Mouse (Mus musculus) myocyte (in vitro differentiated cells): ENCODE measurements around the gene Rsl24d1. TPM values are rescaled to one million over a fixed set of nuclear protein-coding genes. Genes with fewer than 3 reads are reported as not detected.

Experiments
- H3K27me3 ChIP-seq: one replicate; pipeline ENCODE4 v1.6.1; 2011; ENCODE audit not compliant: control insufficient read depth, insufficient read depth, insufficient read length
- H3K36me3 ChIP-seq: one replicate; pipeline ENCODE4 v1.6.1; 2011; ENCODE audit not compliant: control insufficient read depth, insufficient read depth
- H3K4me2 ChIP-seq: one replicate; pipeline ENCODE4 v1.6.1; 2011; ENCODE audit warnings: low read depth, control low read depth
- H3K4me3 ChIP-seq: one replicate; pipeline ENCODE4 v1.5.1; 2011; ENCODE audit warnings: mild to moderate bottlenecking, control low read depth, moderate library complexity
- H3K79me2 ChIP-seq: one replicate; pipeline ENCODE4 v1.6.1; 2011; ENCODE audit not compliant: control insufficient read depth, insufficient read depth
- H3ac ChIP-seq: one replicate; pipeline ENCODE4 v1.6.1; 2011; ENCODE audit not compliant: control insufficient read depth, insufficient read length
- CEBPB ChIP-seq: IDR thresholded peaks from 2 replicates; pipeline ENCODE4 v1.6.1; 2011; ENCODE audit warnings: mild to moderate bottlenecking, moderate library complexity; ENCODE audit not compliant: poor library complexity, insufficient read depth, severe bottlenecking
- E2F4 ChIP-seq: IDR thresholded peaks from one replicate; pipeline ENCODE4 v1.6.1; 2011; ENCODE audit warnings: mild to moderate bottlenecking, control low read depth, moderate library complexity; ENCODE audit not compliant: insufficient read depth
- MAX ChIP-seq: IDR thresholded peaks from one replicate; pipeline ENCODE4 v1.6.1; 2011; ENCODE audit warnings: low read depth, mild to moderate bottlenecking, control low read depth
- MYOD1 ChIP-seq, 3 experiments: IDR thresholded peaks; one replicate each; pipeline ENCODE4 v1.6.1; 2011; ENCODE audit warnings: control low read depth in 2 of 3, low read depth in 2 of 3, mild to moderate bottlenecking in 2 of 3, moderate library complexity in 1 of 3; ENCODE audit not compliant: insufficient read length in 2 of 3, control insufficient read depth in 1 of 3
- MYOG ChIP-seq, 3 experiments: IDR thresholded peaks; one replicate each; pipeline ENCODE4 v1.6.1; 2011; ENCODE audit warnings: control low read depth in 2 of 3, low read depth in 2 of 3, mild to moderate bottlenecking in 2 of 3; ENCODE audit not compliant: insufficient read length in 2 of 3, control insufficient read depth in 1 of 3, insufficient read depth in 1 of 3
- POLR2A ChIP-seq: IDR thresholded peaks from one replicate; pipeline ENCODE4 v1.6.1; 2011; ENCODE audit warnings: low read depth, mild to moderate bottlenecking, control low read depth, moderate library complexity; ENCODE audit not compliant: insufficient read length
- POLR2AphosphoS2 ChIP-seq: IDR thresholded peaks from one replicate; pipeline ENCODE4 v1.6.1; 2011; ENCODE audit warnings: low read depth, control low read depth; ENCODE audit not compliant: insufficient read length
- REST ChIP-seq: IDR thresholded peaks from one replicate; pipeline ENCODE4 v1.6.1; 2011; ENCODE audit warnings: mild to moderate bottlenecking, control low read depth, moderate library complexity; ENCODE audit not compliant: insufficient read depth, insufficient read length
- SRF ChIP-seq: IDR thresholded peaks from one replicate; pipeline ENCODE4 v1.6.1; 2011; ENCODE audit warnings: low read depth; ENCODE audit not compliant: control insufficient read depth, insufficient read length
- TCF12 ChIP-seq: IDR thresholded peaks from one replicate; pipeline ENCODE4 v1.6.1; 2011; ENCODE audit warnings: mild to moderate bottlenecking, control low read depth; ENCODE audit not compliant: poor library complexity, insufficient read depth, severe bottlenecking
- TCF3 ChIP-seq: IDR thresholded peaks from one replicate; pipeline ENCODE4 v1.6.1; 2011; ENCODE audit warnings: low read depth, control low read depth; ENCODE audit not compliant: insufficient read length
- USF1 ChIP-seq: IDR thresholded peaks from one replicate; pipeline ENCODE4 v1.6.1; 2011; ENCODE audit warnings: low read depth, mild to moderate bottlenecking, control low read depth, moderate library complexity
- polyA plus RNA-seq: library from polyadenylated mRNA; unstranded; fragments of >200 nt; fragmentation: generic; extraction: Trizol; gene quantifications from one replicate; pipeline ENCODE4 v1.2.1, GENCODE M21; 2012; ENCODE audit warnings: missing spikeins

Rsl24d1 gene
- polyA plus RNA-seq, result 54.7 TPM

- no peak for TF ChIP-seq POLR2AphosphoS2
- TF ChIP-seq TCF12, result no peak
- TF ChIP-seq CEBPB, result no peak
- peak; percentile 42 for TF ChIP-seq USF1
- TF ChIP-seq POLR2A, result peak; percentile 58
- TF ChIP-seq E2F4, result no peak
- no peak for TF ChIP-seq REST
- no peak for TF ChIP-seq MYOG (IDR thresholded peaks at IDR 0.05; ENCODE audit: control insufficient read depth in 1 of 3, insufficient read depth in 1 of 3, insufficient read length in 2 of 3, low read depth in 2 of 3)
- no peak for TF ChIP-seq TCF3
- TF ChIP-seq SRF, result no peak
- Histone ChIP-seq H3K27me3 (peaks cover 11% of the 10 kb centered on the region), H3K4me3 (peak within 1 kb of the TSS; percentile 94), H3ac (peak within 1 kb of the TSS; percentile 69), H3K36me3 (peaks cover 13% of the 10 kb centered on the region), H3K79me2 (peaks cover 19% of the 10 kb centered on the region), H3K4me2 (peak within 1 kb of the TSS; percentile 87)
Measured at GRCm38 (mm10) chr9:73112919-73113906, at the start of gene Rsl24d1. TSS of gene Rsl24d1 (plus strand) at chr9:73113426.

- TF ChIP-seq MYOD1 (IDR thresholded peaks at IDR 0.05; ENCODE audit: control insufficient read depth in 1 of 3, insufficient read length in 2 of 3, low read depth in 2 of 3) (no peak), USF1 (no peak), TCF12 (no peak), E2F4 (no peak), POLR2A (no peak), MYOG (IDR thresholded peaks at IDR 0.05; ENCODE audit: control insufficient read depth in 1 of 3, insufficient read depth in 1 of 3, insufficient read length in 2 of 3, low read depth in 2 of 3) (no peak), REST (no peak)
- Histone ChIP-seq H3K4me2 (no peak overlapping the region), H3K36me3 (no peaks in the 10 kb centered on the region), H3K4me3 (no peak overlapping the region), H3K27me3 (peaks cover 4% of the 10 kb centered on the region), H3ac (no peak overlapping the region), H3K79me2 (no peaks in the 10 kb centered on the region)
Measured at GRCm38 (mm10) chr9:73063621-73064290, 49.5 kb upstream of the Rsl24d1 start.

GRCm38 (mm10) chr9:73067086-73067485 lies 46.1 kb upstream of the Rsl24d1 start:
- no peak overlapping the region for H3K4me3 ChIP-seq
- H3K4me2 ChIP-seq, result no peak overlapping the region
- H3K36me3 ChIP-seq, result no peaks in the 10 kb centered on the region
- peaks cover 4% of the 10 kb centered on the region for H3K27me3 ChIP-seq
- no peak for TF ChIP-seq REST
- TF ChIP-seq POLR2A, result no peak
- TF ChIP-seq E2F4, result no peak
- TF ChIP-seq MAX, result no peak
- TF ChIP-seq SRF, result no peak
- no peak for TF ChIP-seq MYOD1 (IDR thresholded peaks at IDR 0.05; ENCODE audit: control insufficient read depth in 1 of 3, insufficient read length in 2 of 3, low read depth in 2 of 3)
- TF ChIP-seq TCF3, result no peak
- TF ChIP-seq TCF12, result no peak
- TF ChIP-seq CEBPB, result no peak
- H3K79me2 ChIP-seq, result no peaks in the 10 kb centered on the region
- H3ac ChIP-seq, result no peak overlapping the region

GRCm38 (mm10) chr9:73068230-73068679 lies 45.0 kb upstream of the Rsl24d1 start:
- Histone ChIP-seq H3ac (no peak overlapping the region), H3K36me3 (no peaks in the 10 kb centered on the region), H3K27me3 (peaks cover 9% of the 10 kb centered on the region), H3K79me2 (no peaks in the 10 kb centered on the region), H3K4me3 (no peak overlapping the region), H3K4me2 (no peak overlapping the region)
- TF ChIP-seq E2F4 (no peak), USF1 (no peak), POLR2AphosphoS2 (no peak), SRF (no peak), MYOG (IDR thresholded peaks at IDR 0.05; ENCODE audit: control insufficient read depth in 1 of 3, insufficient read depth in 1 of 3, insufficient read length in 2 of 3, low read depth in 2 of 3) (no peak), TCF12 (no peak), POLR2A (no peak), REST (no peak), MYOD1 (IDR thresholded peaks at IDR 0.05; ENCODE audit: control insufficient read depth in 1 of 3, insufficient read length in 2 of 3, low read depth in 2 of 3) (no peak), TCF3 (no peak), MAX (no peak), CEBPB (no peak)
